Mouse (Mus musculus) kidney, adult 2 months (tissue): ENCODE data around the gene Tnf. TPM values are rescaled to one million over a fixed set of nuclear protein-coding genes. Genes with fewer than 3 reads are reported as not detected.
A peak's percentile ranks its signal among the peaks of the same experiment; 100 is the strongest.
"Not testable (repeated sequence)": the region's sequence is repeated elsewhere in the genome, so short reads cannot be mapped to it uniquely, and the experiment has no call there.

ENCODE experiments used
- DNase-seq: peaks from one replicate; pipeline ENCODE4 v3.0.0; 2021
- H3K27ac ChIP-seq: fragments of 200-500 bp; 2 replicates; pipeline ENCODE4 v1.5.1; 2012; ENCODE audit warnings: low read depth, low read length, control low read depth, inconsistent platforms; ENCODE audit not compliant: insufficient read depth
- H3K27me3 ChIP-seq: fragments of 200-500 bp; replicated peaks from 2 replicates; pipeline ENCODE4 v1.6.1; 2012; ENCODE audit warnings: mild to moderate bottlenecking, moderate library complexity, low read length, inconsistent platforms; ENCODE audit not compliant: control insufficient read depth, insufficient read depth
- H3K36me3 ChIP-seq: fragments of 200-500 bp; 2 replicates; pipeline ENCODE4 v1.6.1; 2012; ENCODE audit warnings: mild to moderate bottlenecking, moderate library complexity, low read length, inconsistent platforms; ENCODE audit not compliant: control insufficient read depth, insufficient read depth
- H3K4me1 ChIP-seq: fragments of 200-500 bp; 2 replicates; pipeline ENCODE4 v1.6.1; 2011; ENCODE audit warnings: low read length; ENCODE audit not compliant: control insufficient read depth, insufficient read depth
- H3K4me3 ChIP-seq: fragments of 200-500 bp; 2 replicates; pipeline ENCODE4 v1.5.1; 2011; ENCODE audit warnings: mild to moderate bottlenecking, low read depth, low read length, control low read depth; ENCODE audit not compliant: insufficient read depth
- CTCF ChIP-seq: fragments of 200-500 bp; conservative IDR thresholded peaks from 2 replicates; pipeline ENCODE4 v1.5.1; 2011; ENCODE audit warnings: low read depth, mild to moderate bottlenecking, control low read depth, low read length, moderate library complexity, mixed read lengths; ENCODE audit not compliant: insufficient read depth, insufficient read length
- POLR2A ChIP-seq: fragments of 200-500 bp; IDR thresholded peaks from one replicate; pipeline ENCODE4 v1.6.1; 2011; ENCODE audit warnings: low read depth, low read length, control low read depth
- WGBS: fragments of 180-500 bp; shearing (Covaris S2); methylation state at CpG from one replicate; pipeline ENCODE4 v1.1.7; 2018; 5-methylcytosine and 5-hydroxymethylcytosine counted together
- polyA plus RNA-seq: library from polyadenylated mRNA; depleted of rRNA; stranded (reverse); fragments of >200 nt; gene quantifications from 2 replicates; pipeline ENCODE4 v1.2.3, GENCODE M21; 2012

Gene Tnf
- polyA plus RNA-seq, 1 experiment: 0.94 TPM

- Histone ChIP-seq H3K4me1 (peaks cover 11% of the 10 kb centered on the region; the same call in 1 of the 2 replicates), H3K27me3 (no peaks in the 10 kb centered on the region), H3K36me3 (peaks cover 5% of the 10 kb centered on the region; the same call in 1 of the 2 replicates), H3K27ac (no peak overlapping the region), H3K4me3 (no peak overlapping the region)
- TF ChIP-seq CTCF (no peak), POLR2A (no peak)
- no peak for DNase-seq
- 78% methylated on average over 5 of the region's 5 CpGs for WGBS
Observed at GRCm38 (mm10) chr17:35239700-35240099, 37.9 kb upstream of the Tnf start.

GRCm38 (mm10) chr17:35237504-35237903, 35.7 kb upstream of the Tnf start:
- no peak overlapping the region for H3K4me3 ChIP-seq
- H3K27ac ChIP-seq: no peak overlapping the region
- WGBS: 79% methylated on average over 12 of the region's 12 CpGs
- TF ChIP-seq CTCF (no peak), POLR2A (no peak)
- peaks cover 8% of the 10 kb centered on the region; the same call in 1 of the 2 replicates for H3K4me1 ChIP-seq
- no peaks in the 10 kb centered on the region for H3K36me3 ChIP-seq
- DNase-seq: no peak
- no peaks in the 10 kb centered on the region for H3K27me3 ChIP-seq

GRCm38 (mm10) chr17:35236996-35237395, 35.2 kb upstream of the Tnf start:
- H3K36me3 ChIP-seq: no peaks in the 10 kb centered on the region
- DNase-seq: no peak
- H3K27me3 ChIP-seq: no peaks in the 10 kb centered on the region
- TF ChIP-seq CTCF (no peak), POLR2A (no peak)
- H3K4me3 ChIP-seq: no peak overlapping the region
- 76% methylated on average over 9 of the region's 9 CpGs for WGBS
- H3K27ac ChIP-seq: no peak overlapping the region
- peaks cover 8% of the 10 kb centered on the region; the same call in 1 of the 2 replicates for H3K4me1 ChIP-seq

- H3K4me3 ChIP-seq: peak overlapping the region; percentile 69
- peak overlapping the region; percentile 92 for H3K27ac ChIP-seq
- H3K4me1 ChIP-seq: peaks cover 8% of the 10 kb centered on the region; the same call in 1 of the 2 replicates
- DNase-seq: peak; percentile 97
- no peaks in the 10 kb centered on the region for H3K27me3 ChIP-seq
- H3K36me3 ChIP-seq: no peaks in the 10 kb centered on the region
- under 1% methylated on average over 18 of the region's 18 CpGs for WGBS
- TF ChIP-seq CTCF: peak; percentile 94
- no peak for TF ChIP-seq POLR2A
Observed at GRCm38 (mm10) chr17:35236390-35236746, 34.6 kb upstream of the Tnf start.

- peak; percentile 96 for DNase-seq
- Histone ChIP-seq H3K36me3 (no peaks in the 10 kb centered on the region), H3K27ac (peak within 1 kb of the TSS; percentile 92), H3K4me1 (peaks cover 8% of the 10 kb centered on the region; the same call in 1 of the 2 replicates), H3K4me3 (peak within 1 kb of the TSS; percentile 69), H3K27me3 (no peaks in the 10 kb centered on the region)
- 0 out of 2 replicates have a peak, but pooled peaks have one; percentile 0 for TF ChIP-seq CTCF
- peak; percentile 36 for TF ChIP-seq POLR2A
- under 1% methylated on average over 35 of the region's 35 CpGs for WGBS
Observed at GRCm38 (mm10) chr17:35235614-35236389, 34.0 kb upstream of the Tnf start, which contains the start of gene Nfkbil1. Gene Nfkbil1, minus strand, starts transcription at chr17:35235792.

- DNase-seq: no peak
- peak overlapping the region; percentile 69 for H3K4me3 ChIP-seq
- peaks cover 4% of the 10 kb centered on the region; the same call in 1 of the 2 replicates for H3K4me1 ChIP-seq
- no peaks in the 10 kb centered on the region for H3K36me3 ChIP-seq
- TF ChIP-seq POLR2A: peak; percentile 11
- TF ChIP-seq CTCF: no peak
- no peaks in the 10 kb centered on the region for H3K27me3 ChIP-seq
- WGBS: 1% methylated on average over 31 of the region's 31 CpGs
- H3K27ac ChIP-seq: peak overlapping the region; percentile 88
Observed at GRCm38 (mm10) chr17:35234903-35235302, 33.1 kb upstream of the Tnf start.

- 75% methylated on average over 7 of the region's 7 CpGs for WGBS
- not testable (repeated sequence) for H3K27me3 ChIP-seq, H3K36me3 ChIP-seq, H3K27ac ChIP-seq, H3K4me3 ChIP-seq, DNase-seq, H3K4me1 ChIP-seq
Observed at GRCm38 (mm10) chr17:35234090-35234489, 32.3 kb upstream of the Tnf start.
